Mouse (Mus musculus) brown adipose tissue, adult 24 weeks (tissue): ENCODE results near the gene Snap47. TPM values are rescaled to one million over a fixed set of nuclear protein-coding genes. Genes with fewer than 3 reads are reported as not detected.

Experiments used
- H3K27ac ChIP-seq: fragments of 200-500 bp; replicated peaks from 2 replicates; pipeline ENCODE4 v1.5.1; 2012; ENCODE audit warnings: low read depth, mild to moderate bottlenecking, low read length
- H3K4me1 ChIP-seq: fragments of 200-500 bp; 2 replicates; pipeline ENCODE4 v1.6.1; 2012; ENCODE audit warnings: low read length, mixed read lengths; ENCODE audit not compliant: control insufficient read depth, insufficient read depth, insufficient read length
- H3K4me3 ChIP-seq: fragments of 200-500 bp; 2 replicates; pipeline ENCODE4 v1.5.1; 2012; ENCODE audit warnings: low read depth, mild to moderate bottlenecking, low read length, moderate library complexity; ENCODE audit not compliant: insufficient read depth
- polyA plus RNA-seq: library from polyadenylated mRNA; stranded (reverse); fragments of >200 nt; gene quantifications from 2 replicates; pipeline ENCODE4 v1.2.4, GENCODE M21; 2012; ENCODE audit not compliant: missing spikeins, insufficient read depth, insufficient read length

Snap47 gene
- polyA plus RNA-seq, 1 experiment: 21.4 TPM

DNA sequence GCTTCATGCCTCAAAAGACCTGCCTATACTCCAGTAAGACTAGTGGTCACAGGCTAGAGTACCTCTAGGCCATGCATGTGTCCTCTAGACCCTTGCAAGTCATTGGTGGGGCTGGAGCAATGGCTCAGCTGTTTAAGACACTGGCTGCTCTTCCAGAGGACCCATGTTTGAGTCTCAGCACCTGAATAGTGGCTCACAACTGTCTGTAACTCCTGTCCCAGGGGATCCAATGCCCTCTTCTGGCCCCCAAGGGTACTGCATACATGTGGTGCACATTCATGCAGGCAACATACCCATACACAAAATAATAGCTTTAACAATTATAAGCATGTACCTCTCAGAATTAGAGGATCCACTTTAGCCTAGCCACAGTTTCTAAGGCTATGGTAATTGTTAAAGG lies 7.9 kb downstream of the Snap47 start:
- Histone ChIP-seq H3K27ac (no peak overlapping the region), H3K4me1 (no peaks in the 10 kb centered on the region), H3K4me3 (no peak overlapping the region)

GRCm38 (mm10) chr11:59437954-59438353 lies 13.0 kb downstream of the Snap47 start:
- Histone ChIP-seq H3K4me3 (no peak overlapping the region), H3K27ac (no peak overlapping the region), H3K4me1 (0 out of 2 replicates have a peak, but pooled peaks cover 2% of the 10 kb centered on the region)

DNA sequence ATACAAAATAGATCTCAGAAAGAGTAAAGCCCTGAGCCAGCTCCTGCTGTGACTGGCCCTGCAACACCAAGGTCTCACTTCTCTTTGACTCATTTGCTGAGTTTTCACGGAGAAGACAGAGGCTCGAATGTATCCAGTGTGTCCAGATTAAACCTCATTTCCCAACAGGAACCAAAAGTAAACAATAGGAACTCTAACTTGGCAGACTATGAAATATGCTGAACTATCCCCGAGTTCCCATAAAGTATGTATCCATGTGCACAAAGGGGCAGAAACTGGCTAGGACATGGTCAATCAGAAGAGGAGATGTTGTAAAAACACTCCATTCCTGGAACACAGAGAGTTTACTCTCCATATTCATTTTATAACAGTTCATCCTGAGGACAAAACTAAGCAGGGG lies 18.7 kb downstream of the Snap47 start:
- no peak overlapping the region for H3K27ac ChIP-seq
- peaks cover 5% of the 10 kb centered on the region; the same call in 1 of the 2 replicates for H3K4me1 ChIP-seq
- H3K4me3 ChIP-seq: no peak overlapping the region

GRCm38 (mm10) chr11:59429959-59430358 lies 21.0 kb downstream of the Snap47 start:
- Histone ChIP-seq H3K4me3 (no peak overlapping the region), H3K4me1 (peaks cover 8% of the 10 kb centered on the region; the same call in 1 of the 2 replicates), H3K27ac (no peak overlapping the region)

GRCm38 (mm10) chr11:59428057-59428660 lies 22.8 kb downstream of the Snap47 start:
- Histone ChIP-seq H3K4me1 (peaks cover 8% of the 10 kb centered on the region), H3K4me3 (no peak overlapping the region), H3K27ac (no peak overlapping the region)

DNA sequence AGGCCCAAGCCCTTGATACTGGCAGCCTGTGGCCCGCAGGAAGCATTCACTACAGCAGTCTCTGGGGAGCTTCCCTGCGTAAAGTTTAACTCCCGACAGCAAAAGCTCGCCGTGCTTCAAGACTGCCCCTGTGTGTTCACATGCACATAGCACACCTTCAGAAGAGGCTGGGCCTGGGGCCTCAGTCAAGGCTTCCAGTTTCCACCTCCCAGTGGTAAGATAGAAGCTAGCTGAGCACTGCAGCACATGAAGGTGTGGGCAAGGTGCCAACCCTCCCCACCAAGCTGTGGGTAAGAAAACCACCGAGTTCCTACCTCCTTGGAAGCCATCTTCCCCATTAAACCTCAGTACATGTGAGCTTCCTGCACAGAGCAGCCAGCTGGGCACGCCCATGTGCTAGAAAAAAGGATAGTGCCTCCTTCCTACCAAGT lies 25.3 kb downstream of the Snap47 start:
- Histone ChIP-seq H3K27ac (no peak overlapping the region), H3K4me3 (no peak overlapping the region), H3K4me1 (peaks cover 5% of the 10 kb centered on the region)

DNA sequence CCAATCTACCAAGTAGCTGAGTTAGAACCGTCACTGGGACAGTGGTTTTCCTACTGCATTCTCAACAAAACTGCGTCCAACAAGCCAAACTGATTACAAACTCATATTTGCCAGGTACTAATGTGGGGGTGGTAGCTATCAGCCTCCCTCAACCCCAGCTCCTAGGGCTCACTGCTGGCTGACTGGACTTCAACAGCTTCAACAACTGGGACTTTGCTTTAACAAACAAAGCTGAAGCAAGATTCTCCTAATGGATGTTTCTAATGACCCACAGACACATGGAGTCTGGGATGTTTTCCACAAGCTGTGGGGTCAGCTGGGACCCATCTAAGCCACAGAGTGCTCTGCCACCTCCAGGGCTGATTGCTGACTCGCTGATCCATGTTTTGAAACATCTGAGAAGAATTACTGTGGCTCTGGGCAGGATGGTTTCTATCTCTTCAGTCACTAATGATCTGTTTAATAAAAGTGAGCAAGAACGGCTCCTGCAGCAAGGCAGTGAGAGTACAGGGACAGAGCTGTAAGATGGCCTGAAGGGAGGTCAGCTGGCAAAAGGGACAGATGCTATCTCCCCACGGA lies 27.9 kb downstream of the Snap47 start:
- H3K4me3 ChIP-seq: no peak overlapping the region
- H3K4me1 ChIP-seq: peaks cover 5% of the 10 kb centered on the region
- no peak overlapping the region for H3K27ac ChIP-seq

- no peak overlapping the region for H3K4me3 ChIP-seq
- H3K4me1 ChIP-seq: peaks cover 5% of the 10 kb centered on the region
- no peak overlapping the region for H3K27ac ChIP-seq
Measured at GRCm38 (mm10) chr11:59421967-59422366, 29.0 kb downstream of the Snap47 start.

DNA sequence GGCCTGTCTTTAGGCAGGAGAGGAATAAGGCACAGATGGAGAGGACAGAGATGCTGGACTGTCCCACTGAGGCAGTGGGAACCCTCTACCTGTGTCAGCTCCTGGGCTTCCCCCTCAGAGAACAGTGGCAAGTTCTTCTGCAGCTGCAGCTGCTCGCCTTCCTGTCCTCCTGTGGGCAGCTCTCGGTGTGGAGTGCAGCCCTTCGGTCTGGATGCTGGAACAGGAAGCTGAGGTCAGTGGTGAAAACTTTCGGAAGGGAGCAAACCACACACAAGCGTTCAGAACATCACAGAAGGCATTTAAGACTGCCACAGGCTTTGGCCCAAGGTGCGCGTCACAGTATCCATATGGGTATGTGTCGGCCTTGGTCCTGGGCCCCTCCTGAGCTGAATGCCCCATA lies 29.6 kb downstream of the Snap47 start:
- Histone ChIP-seq H3K27ac (no peak overlapping the region), H3K4me1 (peaks cover 5% of the 10 kb centered on the region), H3K4me3 (no peak overlapping the region)

- peaks cover 7% of the 10 kb centered on the region; the same call in 1 of the 2 replicates for H3K4me1 ChIP-seq
- no peak overlapping the region for H3K4me3 ChIP-seq
- no peak overlapping the region for H3K27ac ChIP-seq
Measured at GRCm38 (mm10) chr11:59418708-59419107, 32.3 kb downstream of the Snap47 start.

GRCm38 (mm10) chr11:59412999-59413863 lies 37.8 kb downstream of the Snap47 start:
- no peak overlapping the region for H3K27ac ChIP-seq
- H3K4me3 ChIP-seq: no peak overlapping the region

GRCm38 (mm10) chr11:59412058-59412457 lies 38.9 kb downstream of the Snap47 start:
- H3K4me3 ChIP-seq: no peak overlapping the region
- peaks cover 5% of the 10 kb centered on the region; the same call in 1 of the 2 replicates for H3K4me1 ChIP-seq
- H3K27ac ChIP-seq: no peak overlapping the region

More at GRCm38 (mm10) chr11:59412999-59413863, 37.8 kb downstream of the Snap47 start:
- peaks cover 5% of the 10 kb centered on the region; the same call in 1 of the 2 replicates for H3K4me1 ChIP-seq

GRCm38 (mm10) chr11:59410851-59411250 lies 40.1 kb downstream of the Snap47 start:
- H3K4me3 ChIP-seq: no peak overlapping the region
- H3K4me1 ChIP-seq: peaks cover 5% of the 10 kb centered on the region; the same call in 1 of the 2 replicates
- no peak overlapping the region for H3K27ac ChIP-seq

DNA sequence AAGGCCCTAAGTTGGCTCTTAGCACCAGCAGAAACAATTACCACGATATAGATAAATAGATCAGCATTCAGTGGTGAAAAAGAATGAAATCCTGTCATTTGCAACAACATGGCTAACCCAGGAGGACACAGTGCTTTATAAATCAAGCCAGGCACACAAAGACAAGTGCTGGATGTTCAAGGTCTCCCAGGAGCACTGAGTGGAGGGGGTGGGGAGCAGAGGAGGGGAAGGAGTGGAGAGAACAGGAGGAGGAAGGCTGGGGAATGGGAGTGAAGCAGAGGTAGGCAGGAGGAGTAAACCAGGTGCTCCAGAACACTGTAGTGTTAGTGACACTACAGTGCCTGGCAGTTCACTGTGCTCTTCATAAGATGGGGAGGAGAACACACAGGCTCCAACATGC lies 45.2 kb downstream of the Snap47 start:
- H3K27ac ChIP-seq: no peak overlapping the region
- H3K4me1 ChIP-seq: no peaks in the 10 kb centered on the region
- no peak overlapping the region for H3K4me3 ChIP-seq

DNA sequence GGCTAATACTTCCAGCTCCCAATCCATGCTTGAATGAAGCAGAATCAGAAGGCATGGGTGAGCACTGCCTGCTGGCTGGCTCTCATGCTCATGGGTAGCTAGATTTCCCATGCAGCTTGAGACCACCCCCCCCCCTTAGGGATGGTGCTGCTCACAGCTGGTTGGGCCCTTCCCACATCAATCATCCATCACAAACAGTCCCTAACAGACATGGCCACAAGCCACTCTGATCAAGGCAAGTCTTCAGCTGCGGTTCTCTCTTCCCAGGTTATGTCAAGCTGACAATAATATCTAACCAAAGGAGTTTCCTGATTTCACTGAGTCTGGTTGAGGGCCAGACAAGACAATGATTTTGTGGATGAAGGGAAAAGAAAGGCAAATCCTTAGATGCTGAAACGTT lies 50.1 kb downstream of the Snap47 start:
- Histone ChIP-seq H3K27ac (no peak overlapping the region), H3K4me3 (no peak overlapping the region), H3K4me1 (no peaks in the 10 kb centered on the region)
